Mouse (Mus musculus) thymus, postnatal 14 days (tissue): Measurements from ENCODE around the gene Vmn1r189.
"Not testable (repeated sequence)": the region's sequence is repeated elsewhere in the genome, so short reads cannot be mapped to it uniquely, and the experiment has no call there.

ENCODE experiments used
- DNase-seq: peaks from one replicate; pipeline ENCODE4 v3.0.0; 2021

The Vmn1r189 gene

DNA sequence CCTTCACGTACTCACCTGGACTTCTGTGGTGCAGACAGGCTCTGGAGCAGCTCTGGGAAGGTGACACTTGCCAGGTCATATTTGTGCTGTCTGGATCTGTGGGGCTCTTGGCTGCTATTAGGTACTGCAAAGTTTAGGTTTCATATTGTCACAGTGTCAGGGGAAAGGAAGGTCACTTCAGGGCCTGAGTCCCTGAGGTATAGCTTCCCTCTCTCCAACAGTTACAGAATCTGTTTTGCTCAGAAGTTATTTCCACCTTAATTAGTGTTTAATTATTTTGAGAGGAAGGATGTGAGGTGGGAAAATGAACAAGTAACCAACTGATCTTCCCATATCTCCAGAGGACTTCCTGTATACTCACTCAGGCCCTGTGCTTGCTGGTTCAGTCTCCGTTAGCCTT, at the start of gene Vmn1r189:
Gene Vmn1r189, minus strand, starts transcription at position 101 of the 400 bp plus-strand sequence.
- DNase-seq: not testable (repeated sequence)

DNA sequence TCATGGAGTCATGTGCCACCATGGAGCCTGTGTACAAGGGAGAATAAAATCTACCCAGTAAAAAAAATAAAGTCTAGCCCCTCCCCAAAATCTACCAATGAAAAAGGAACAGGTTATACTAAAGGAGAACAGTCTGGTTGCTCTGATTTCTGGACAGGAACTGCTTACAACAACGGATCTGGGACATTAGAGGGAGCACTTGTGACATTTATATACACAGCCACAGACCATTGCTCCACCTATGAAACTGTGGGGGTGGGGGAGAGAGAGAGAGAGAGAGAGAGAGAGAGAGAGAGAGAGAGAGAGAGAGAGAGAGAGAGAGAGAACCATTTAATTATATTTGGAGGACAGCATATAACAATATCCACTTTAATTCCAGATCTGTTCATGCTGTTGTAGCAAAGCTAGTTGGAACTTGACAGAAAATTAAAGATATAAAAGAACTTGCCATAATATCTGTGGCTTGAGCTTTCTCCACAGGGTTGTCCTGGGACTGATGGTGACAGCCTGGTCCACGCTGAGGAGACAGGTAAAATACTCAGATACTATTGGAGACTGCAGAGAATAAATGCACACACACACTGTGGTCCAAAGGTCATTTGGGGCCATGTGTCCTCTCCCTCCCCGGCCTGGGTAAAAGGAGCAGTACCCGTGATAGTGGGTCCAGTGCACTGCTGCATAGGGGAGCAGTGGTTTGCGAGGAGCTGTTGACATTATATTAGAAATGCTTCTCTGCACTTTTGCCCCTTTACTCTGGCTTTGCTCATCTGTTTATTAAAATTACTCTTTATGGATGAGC, 31.1 kb upstream of the Vmn1r189 start:
- DNase-seq: not testable (repeated sequence)

DNA sequence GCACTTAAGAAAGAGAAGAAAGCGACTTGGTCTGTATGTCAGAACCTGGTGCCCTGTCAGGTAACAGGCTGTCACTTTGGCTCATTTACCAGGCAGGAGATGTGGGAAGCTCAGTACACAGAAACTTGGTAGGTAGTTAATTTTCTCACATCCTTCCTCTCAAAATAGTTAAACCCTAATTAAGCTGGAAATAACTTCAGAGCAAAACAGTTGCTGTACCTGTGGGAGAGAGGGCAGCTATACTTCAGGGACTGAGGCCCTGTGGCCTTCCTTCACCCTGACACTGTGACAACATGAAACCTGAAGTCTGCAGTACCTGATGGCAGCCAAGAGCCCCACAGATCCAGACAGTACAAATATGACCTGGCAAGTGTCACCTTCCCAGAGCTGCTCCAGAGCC, 21.5 kb downstream of the Vmn1r189 start, which contains the start of gene Vmn1r188:
Gene Vmn1r188, plus strand, starts transcription at position 301 of the 400 bp plus-strand sequence.
- not testable (repeated sequence) for DNase-seq

DNA sequence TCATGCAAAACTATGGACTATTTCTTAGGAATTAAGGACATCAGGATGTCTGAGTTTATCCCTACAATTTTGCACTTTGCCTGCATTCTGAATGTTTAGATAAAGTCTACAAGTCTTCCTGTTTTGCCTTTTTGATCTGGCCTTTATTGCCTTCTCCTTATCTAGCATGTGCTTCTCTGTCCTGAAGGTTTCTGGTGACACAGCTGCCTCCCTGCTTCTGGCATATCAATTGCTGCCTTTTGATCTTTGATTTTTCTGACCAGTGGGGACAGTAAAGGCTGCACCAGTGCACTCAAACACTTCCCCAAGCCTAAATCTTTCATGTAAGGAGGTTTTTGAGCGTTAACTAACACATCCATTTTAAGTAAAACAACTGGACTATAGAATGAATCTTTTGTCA, 42.2 kb downstream of the Vmn1r189 start:
- DNase-seq: no peak

DNA sequence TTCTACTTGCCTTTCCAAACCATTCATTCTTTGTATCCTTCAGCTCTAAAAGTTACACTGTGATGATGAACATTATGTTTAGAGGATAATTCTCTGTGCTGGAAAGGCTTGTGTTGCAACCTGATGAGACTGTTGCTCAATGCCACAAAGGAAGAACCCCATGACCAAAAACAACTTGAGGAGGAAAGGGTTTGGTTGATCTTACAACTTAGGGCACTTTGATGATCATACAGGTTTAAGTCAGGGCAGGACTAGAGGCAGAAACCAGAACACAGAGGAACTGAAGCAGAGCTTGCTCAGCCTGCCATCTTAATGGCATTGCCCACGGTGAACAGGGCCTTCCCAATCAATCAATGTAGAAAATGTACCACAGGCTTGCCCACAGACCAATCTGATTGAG, 44.2 kb downstream of the Vmn1r189 start:
- no peak for DNase-seq

DNA sequence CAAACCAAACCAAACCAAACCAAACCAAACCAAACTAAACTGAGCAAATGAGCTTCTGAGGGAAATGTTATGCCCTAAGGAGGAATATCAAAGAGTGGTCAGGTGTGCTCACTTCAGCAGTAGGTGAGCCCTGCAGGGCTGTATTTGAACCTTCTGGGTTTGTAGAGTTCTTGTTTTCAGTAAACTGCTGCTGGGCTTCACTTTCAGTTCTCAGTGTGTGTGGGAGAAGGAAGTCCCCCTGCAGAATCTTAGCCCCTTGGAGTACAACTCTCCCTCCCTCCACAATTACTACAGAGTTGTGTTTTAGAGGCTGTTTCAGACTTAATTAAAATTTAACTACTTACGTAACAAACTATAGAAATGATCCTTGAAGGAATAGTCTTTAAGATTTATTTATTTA, 51.9 kb downstream of the Vmn1r189 start:
- DNase-seq: no peak

DNA sequence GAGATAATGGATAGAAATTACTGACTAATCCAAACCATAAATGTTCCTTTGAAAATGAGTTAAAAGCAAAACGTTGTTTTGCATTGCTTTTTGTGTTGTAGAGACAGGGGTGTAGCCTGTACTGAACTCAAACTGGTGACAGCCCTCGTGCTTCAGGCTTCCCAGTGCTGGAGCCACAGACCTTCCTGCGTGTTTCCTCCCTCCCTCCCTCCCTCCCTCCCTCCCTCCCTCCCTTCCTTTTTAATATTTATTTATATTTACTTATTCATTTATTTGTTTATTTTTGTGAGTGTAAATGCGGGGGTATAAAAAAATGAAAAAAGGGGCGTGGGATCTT, 54.1 kb downstream of the Vmn1r189 start:
- DNase-seq: peak; percentile 16

DNA sequence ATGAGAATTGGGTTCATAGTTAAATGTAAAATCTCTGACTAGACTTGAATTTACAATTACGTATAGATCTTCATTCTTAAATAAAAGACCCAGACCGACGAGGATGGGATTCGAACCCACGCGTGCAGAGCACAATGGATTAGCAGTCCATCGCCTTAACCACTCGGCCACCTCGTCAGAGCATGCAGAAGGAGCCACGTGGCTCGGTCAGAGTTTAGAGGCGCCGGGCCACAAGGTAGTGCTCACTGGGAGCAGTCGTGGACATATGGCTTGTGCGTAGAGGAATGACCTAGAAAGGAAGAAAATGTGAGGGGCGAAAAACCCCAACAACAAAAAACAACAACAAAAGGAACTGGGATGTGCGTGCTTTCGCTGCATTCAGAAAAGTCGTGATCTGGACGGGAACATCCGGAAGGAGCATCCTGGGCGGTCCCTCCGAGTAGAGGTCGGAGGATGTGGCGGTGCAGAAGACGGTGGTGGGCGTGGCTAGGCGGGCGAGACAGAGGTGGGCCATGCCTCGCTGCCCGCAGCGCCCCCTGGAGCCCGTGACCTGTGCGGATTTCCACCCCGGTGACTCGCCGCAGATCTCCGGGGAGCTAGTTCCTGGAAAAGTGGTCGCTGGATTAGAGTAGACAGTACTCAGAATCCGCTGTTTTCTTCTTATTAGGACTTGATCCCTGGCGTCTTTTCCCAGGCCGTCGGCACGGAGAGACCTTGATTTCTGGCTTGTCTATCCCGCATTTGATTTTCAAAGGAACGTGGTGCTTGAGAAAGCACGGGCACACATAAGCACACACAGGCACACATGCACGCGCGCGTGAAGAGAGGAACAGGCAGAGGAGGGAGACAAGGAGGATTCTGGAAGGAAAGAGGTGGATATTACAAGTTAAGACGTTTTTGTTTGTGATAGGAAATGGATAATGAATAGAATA, 54.8 kb downstream of the Vmn1r189 start:
- peak; percentile 96 for DNase-seq
